Mouse (Mus musculus) ES-Bruce4 (cell line): ENCODE results near the gene Fbxw11.

Experiments
- CTCF ChIP-seq: IDR thresholded peaks from one replicate; pipeline ENCODE4 v1.8.1; 2011; ENCODE audit warnings: low read depth, low read length
- EP300 ChIP-seq: IDR thresholded peaks from 2 replicates; pipeline ENCODE4 v1.6.1; 2011; ENCODE audit warnings: low read depth, low read length; ENCODE audit not compliant: insufficient read depth
- POLR2A ChIP-seq: IDR thresholded peaks from one replicate; pipeline ENCODE4 v1.8.1; 2011; ENCODE audit warnings: low read length; ENCODE audit not compliant: insufficient read depth

GRCm38 (mm10) chr11:32638521-32639255 lies 3.8 kb upstream of the Fbxw11 start:
- TF ChIP-seq POLR2A = no peak
- TF ChIP-seq CTCF = no peak
- TF ChIP-seq EP300 = no peak
